Mouse (Mus musculus): ENCODE data around the gene Iffo2. TPM values are rescaled to one million over a fixed set of nuclear protein-coding genes. Genes with fewer than 3 reads are reported as not detected.

Iffo2 gene
- polyA plus RNA-seq, 1 experiment = 1.2 TPM

- peaks cover 2% of the 10 kb centered on the region; the same call in 1 of the 2 replicates for H3K36me3 ChIP-seq (ENCODE audit: control insufficient read depth, insufficient read depth, low read length)
- no peaks in the 10 kb centered on the region for H3K27me3 ChIP-seq (ENCODE audit: control insufficient read depth, insufficient read depth, low read length)
- no peak overlapping the region for H3K4me3 ChIP-seq (ENCODE audit: control insufficient read depth, low read depth, low read length)
- no peak overlapping the region; the same call in 1 of the 2 replicates for H3K27ac ChIP-seq (ENCODE audit: control insufficient read depth, insufficient read depth, low read depth, low read length)
- TF ChIP-seq CTCF (IDR thresholded peaks at IDR 0.05; ENCODE audit: control insufficient read depth, insufficient read depth, insufficient replicate concordance, low read depth, low read length) (no peak), POLR2A (IDR thresholded peaks at IDR 0.05; ENCODE audit: control insufficient read depth, low read depth, low read length) (no peak)
- H3K4me1 ChIP-seq (ENCODE audit: control insufficient read depth, insufficient read depth, low read length) = no peaks in the 10 kb centered on the region
Measured at GRCm38 (mm10) chr4:139490413-139491055, 39.8 kb upstream of the Iffo2 start.

- Histone ChIP-seq H3K4me3 (ENCODE audit: control insufficient read depth, low read depth, low read length) (no peak overlapping the region), H3K4me1 (ENCODE audit: control insufficient read depth, insufficient read depth, low read length) (no peaks in the 10 kb centered on the region), H3K27ac (ENCODE audit: control insufficient read depth, insufficient read depth, low read depth, low read length) (no peak overlapping the region), H3K36me3 (ENCODE audit: control insufficient read depth, insufficient read depth, low read length) (peaks cover 2% of the 10 kb centered on the region; the same call in 1 of the 2 replicates), H3K27me3 (ENCODE audit: control insufficient read depth, insufficient read depth, low read length) (no peaks in the 10 kb centered on the region)
- TF ChIP-seq POLR2A (IDR thresholded peaks at IDR 0.05; ENCODE audit: control insufficient read depth, low read depth, low read length) = no peak
- TF ChIP-seq CTCF (IDR thresholded peaks at IDR 0.05; ENCODE audit: control insufficient read depth, insufficient read depth, insufficient replicate concordance, low read depth, low read length) = no peak
Measured at GRCm38 (mm10) chr4:139491541-139492170, 38.7 kb upstream of the Iffo2 start.

- Histone ChIP-seq H3K27me3 (ENCODE audit: control insufficient read depth, insufficient read depth, low read length) (no peaks in the 10 kb centered on the region), H3K4me3 (ENCODE audit: control insufficient read depth, low read depth, low read length) (no peak overlapping the region), H3K4me1 (ENCODE audit: control insufficient read depth, insufficient read depth, low read length) (no peaks in the 10 kb centered on the region), H3K27ac (ENCODE audit: control insufficient read depth, insufficient read depth, low read depth, low read length) (no peak overlapping the region), H3K36me3 (ENCODE audit: control insufficient read depth, insufficient read depth, low read length) (no peaks in the 10 kb centered on the region)
- TF ChIP-seq CTCF (IDR thresholded peaks at IDR 0.05; ENCODE audit: control insufficient read depth, insufficient read depth, insufficient replicate concordance, low read depth, low read length) = no peak
- TF ChIP-seq POLR2A (IDR thresholded peaks at IDR 0.05; ENCODE audit: control insufficient read depth, low read depth, low read length) = no peak
Measured at GRCm38 (mm10) chr4:139492258-139492833, 38.0 kb upstream of the Iffo2 start.

GRCm38 (mm10) chr4:139493227-139494025 is 36.9 kb upstream of the Iffo2 start:
- Histone ChIP-seq H3K36me3 (ENCODE audit: control insufficient read depth, insufficient read depth, low read length) (no peaks in the 10 kb centered on the region), H3K4me3 (ENCODE audit: control insufficient read depth, low read depth, low read length) (no peak overlapping the region), H3K27me3 (ENCODE audit: control insufficient read depth, insufficient read depth, low read length) (no peaks in the 10 kb centered on the region), H3K4me1 (ENCODE audit: control insufficient read depth, insufficient read depth, low read length) (no peaks in the 10 kb centered on the region), H3K27ac (ENCODE audit: control insufficient read depth, insufficient read depth, low read depth, low read length) (no peak overlapping the region)
- TF ChIP-seq CTCF (IDR thresholded peaks at IDR 0.05; ENCODE audit: control insufficient read depth, insufficient read depth, insufficient replicate concordance, low read depth, low read length) (no peak), POLR2A (IDR thresholded peaks at IDR 0.05; ENCODE audit: control insufficient read depth, low read depth, low read length) (no peak)

- Histone ChIP-seq H3K27ac (ENCODE audit: control insufficient read depth, insufficient read depth, low read depth, low read length) (no peak overlapping the region), H3K36me3 (ENCODE audit: control insufficient read depth, insufficient read depth, low read length) (no peaks in the 10 kb centered on the region), H3K4me3 (ENCODE audit: control insufficient read depth, low read depth, low read length) (no peak overlapping the region), H3K27me3 (ENCODE audit: control insufficient read depth, insufficient read depth, low read length) (no peaks in the 10 kb centered on the region), H3K4me1 (ENCODE audit: control insufficient read depth, insufficient read depth, low read length) (no peaks in the 10 kb centered on the region)
- no peak for TF ChIP-seq POLR2A (IDR thresholded peaks at IDR 0.05; ENCODE audit: control insufficient read depth, low read depth, low read length)
- TF ChIP-seq CTCF (IDR thresholded peaks at IDR 0.05; ENCODE audit: control insufficient read depth, insufficient read depth, insufficient replicate concordance, low read depth, low read length) = no peak
Measured at GRCm38 (mm10) chr4:139500814-139501213, 29.5 kb upstream of the Iffo2 start.

- no peak for TF ChIP-seq POLR2A (IDR thresholded peaks at IDR 0.05; ENCODE audit: control insufficient read depth, low read depth, low read length)
- no peak for TF ChIP-seq CTCF (IDR thresholded peaks at IDR 0.05; ENCODE audit: control insufficient read depth, insufficient read depth, insufficient replicate concordance, low read depth, low read length)
- Histone ChIP-seq H3K36me3 (ENCODE audit: control insufficient read depth, insufficient read depth, low read length) (no peaks in the 10 kb centered on the region), H3K27me3 (ENCODE audit: control insufficient read depth, insufficient read depth, low read length) (no peaks in the 10 kb centered on the region), H3K4me1 (ENCODE audit: control insufficient read depth, insufficient read depth, low read length) (no peaks in the 10 kb centered on the region), H3K4me3 (ENCODE audit: control insufficient read depth, low read depth, low read length) (no peak overlapping the region), H3K27ac (ENCODE audit: control insufficient read depth, insufficient read depth, low read depth, low read length) (no peak overlapping the region)
Measured at GRCm38 (mm10) chr4:139501702-139502101, 28.6 kb upstream of the Iffo2 start.

GRCm38 (mm10) chr4:139503919-139504318 is 26.4 kb upstream of the Iffo2 start:
- Histone ChIP-seq H3K4me1 (ENCODE audit: control insufficient read depth, insufficient read depth, low read length) (peaks cover under 1% of the 10 kb centered on the region; the same call in 1 of the 2 replicates), H3K27me3 (ENCODE audit: control insufficient read depth, insufficient read depth, low read length) (no peaks in the 10 kb centered on the region), H3K4me3 (ENCODE audit: control insufficient read depth, low read depth, low read length) (no peak overlapping the region), H3K36me3 (ENCODE audit: control insufficient read depth, insufficient read depth, low read length) (no peaks in the 10 kb centered on the region), H3K27ac (ENCODE audit: control insufficient read depth, insufficient read depth, low read depth, low read length) (no peak overlapping the region)
- no peak for TF ChIP-seq CTCF (IDR thresholded peaks at IDR 0.05; ENCODE audit: control insufficient read depth, insufficient read depth, insufficient replicate concordance, low read depth, low read length)
- TF ChIP-seq POLR2A (IDR thresholded peaks at IDR 0.05; ENCODE audit: control insufficient read depth, low read depth, low read length) = no peak
